ENCODE assay signal across 8 mouse cellular contexts in the genomic region with DNA sequence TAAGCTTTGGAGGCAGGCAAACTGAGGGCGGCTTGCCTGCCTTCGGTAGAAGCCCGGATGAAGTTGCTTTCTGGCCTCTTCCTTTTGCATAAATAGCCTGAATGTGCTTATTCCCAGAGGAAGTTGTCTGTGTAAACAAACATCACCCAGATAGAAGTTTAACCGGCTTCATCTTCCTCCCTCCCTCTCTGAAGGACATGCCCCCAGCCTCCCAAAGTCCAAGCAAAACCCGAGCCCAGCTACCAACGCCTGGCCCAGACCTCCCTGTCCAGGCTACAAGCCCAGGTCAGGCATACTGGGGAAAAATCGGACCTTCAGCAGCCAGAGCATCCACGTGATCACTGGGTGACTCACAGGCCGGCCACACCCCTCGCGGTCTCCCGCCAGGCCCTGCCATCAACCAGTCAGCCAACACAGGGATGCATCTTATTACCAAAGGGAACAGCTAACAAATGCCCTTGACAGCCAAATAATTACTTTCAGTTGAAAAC. TPM values are rescaled to one million over a fixed set of nuclear protein-coding genes. Genes with fewer than 3 reads are reported as not detected.
A peak's percentile ranks its signal among the peaks of the same experiment; 100 is the strongest.
DNase-seq lines count a peak whose midpoint lies in the region; ATAC-seq and TF ChIP-seq lines count a peak whose summit lies in the region.

No protein-coding gene starts in this region.

- peak overlapping the region; percentile 54 for H3K4me2 ChIP-seq in intestine, embryonic 14.5 days (ENCODE audit: low read length)

- peaks cover 21% of the 10 kb centered on the region for H3K36me3 ChIP-seq in intestine, embryonic 14.5 days (ENCODE audit: control insufficient read depth, insufficient read depth, low read length)

- peak; percentile 23 for ATAC-seq in Patski
- no peak for ATAC-seq in intestine, embryonic 14.5 days (replicated peaks; ENCODE audit: low FRiP score, low TSS enrichment, low read depth)
- peak; percentile 16 for ATAC-seq in megakaryocyte-erythroid progenitor cell, adult 5-6 weeks (replicated peaks; ENCODE audit: low FRiP score, low TSS enrichment, poor library complexity, severe bottlenecking)

- intact Hi-C loops in left cerebral cortex, postnatal 25 days (cut with DNase I): no loop called here

- TF ChIP-seq CTCF in Patski (IDR thresholded peaks at IDR 0.05): no peak
- TF ChIP-seq CTCF in cortical plate, adult 2 months (IDR thresholded peaks at IDR 0.05; ENCODE audit: extremely low read depth, insufficient read depth, low read length): no peak

- H3K9ac ChIP-seq in intestine, embryonic 14.5 days (ENCODE audit: low read length): peak overlapping the region; percentile 45

- CTCF ChIA-PET in Patski (lab: Charles Lee): interaction anchor here (1.1 to 1.8 kb wide), 2 partner anchors 69 to 154 kb away, joined by 4 to 6 read pairs; no protein-coding TSS in a partner anchor

- H3K4me3 ChIP-seq in cortical plate, adult 2 months (ENCODE audit: insufficient read depth, low read length): peak overlapping the region; percentile 27
- H3K4me3 ChIP-seq in intestine, embryonic 14.5 days (ENCODE audit: low read depth, low read length): peak overlapping the region; percentile 33

- 0% methylated on average over 12 of the region's 12 CpGs for WGBS in intestine, embryonic 14.5 days

- in situ Hi-C loops in Patski (cut with MboI; ENCODE audit: low pct_unique_long_range_greater_than_20kb): loop anchor here (5.0 kb wide), 1 partner anchor 66 kb away; no protein-coding TSS in a partner anchor

- 0 out of 2 replicates have a peak, but pooled peaks have one; percentile 17 for TF ChIP-seq POLR2A in cortical plate, adult 2 months (IDR thresholded peaks at IDR 0.05; ENCODE audit: extremely low read depth, insufficient read depth, low read length)

- H3K27ac ChIP-seq in cortical plate, adult 2 months (ENCODE audit: insufficient read depth, low read length): peak overlapping the region; percentile 94
- peak overlapping the region; percentile 85 for H3K27ac ChIP-seq in intestine, embryonic 14.5 days (ENCODE audit: low read depth)

- H3K9me3 ChIP-seq in intestine, embryonic 14.5 days (ENCODE audit: control insufficient read depth, low read length): no peaks in the 10 kb centered on the region

- H3K4me1 ChIP-seq in cortical plate, adult 2 months (ENCODE audit: control insufficient read depth, insufficient read depth, low read length): peaks cover 2% of the 10 kb centered on the region; the same call in 1 of the 2 replicates
- peaks cover 38% of the 10 kb centered on the region for H3K4me1 ChIP-seq in intestine, embryonic 14.5 days (replicated peaks; ENCODE audit: control insufficient read depth, insufficient read depth, low read length)

- peak; percentile 54 for DNase-seq in Patski (ENCODE audit: low read depth, low spot score)
- DNase-seq in gastrocnemius, postnatal 10 days: peak; percentile 80
- DNase-seq in intestine, embryonic 14.5 days (ENCODE audit: low spot score): peak; percentile 85
- DNase-seq in left cerebral cortex, postnatal 25 days (ENCODE audit: low spot score in 2 of 2): peak; percentile 72 to 74
- peak; percentile 68 for DNase-seq in right cerebral cortex, postnatal 25 days
- peak; percentile 95 for DNase-seq in yolk sac, embryonic 10.5 days (ENCODE audit: low spot score)

- POLR2A ChIA-PET in Patski (lab: Charles Lee): interaction anchor here (0.6 to 3.0 kb wide), 8 partner anchors 25 to 317 kb away, joined by 3 to 15 read pairs (median 4); no protein-coding TSS in a partner anchor

- no peaks in the 10 kb centered on the region for H3K27me3 ChIP-seq in Patski
- H3K27me3 ChIP-seq in intestine, embryonic 14.5 days (replicated peaks; ENCODE audit: control insufficient read depth, insufficient read depth, low read length): no peaks in the 10 kb centered on the region

RNA-seq across cellular contexts. Expression of a gene that starts 4.4 kb away (rescaled TPM):
- 68.0 TPM for polyA plus RNA-seq in Patski (2021)
- polyA plus RNA-seq in cortical plate, adult 2 months (2012; rRNA removed): 18.8 and 18.9 TPM in 2 replicates
- total RNA-seq in gastrocnemius, postnatal 10 days (2021): 10 to 100 TPM; 26.2 to 32.6 TPM
- 35.1 and 36.5 TPM in 2 replicates for polyA plus RNA-seq in intestine, embryonic 14.5 days (2014; fragmentation: Nextera tagmentation; extraction: Ambion mirVana)
- total RNA-seq in left cerebral cortex, postnatal 25 days (2021): 10 to 100 TPM; 22.3 to 23.4 TPM
- 136 and 142 TPM in 2 replicates for total RNA-seq in megakaryocyte-erythroid progenitor cell, adult 5-6 weeks (2014; fragmentation: Nextera tagmentation)
- 97.7 and 143 TPM in 2 replicates for total RNA-seq in megakaryocyte-erythroid progenitor cell, adult 5-6 weeks (2017)
